Mouse (Mus musculus) heart, postnatal 0 days (tissue): Measurements from ENCODE around the gene Nsmce1.

Source experiments
- CTCF ChIP-seq: IDR thresholded peaks from 2 replicates; pipeline ENCODE4 v1.5.1; 2016; ENCODE audit warnings: antibody characterized with exemption, control low read depth, low read depth
- EP300 ChIP-seq: IDR thresholded peaks from 2 replicates; pipeline ENCODE4 v1.6.1; 2016; ENCODE audit warnings: antibody characterized with exemption, low read depth

DNA sequence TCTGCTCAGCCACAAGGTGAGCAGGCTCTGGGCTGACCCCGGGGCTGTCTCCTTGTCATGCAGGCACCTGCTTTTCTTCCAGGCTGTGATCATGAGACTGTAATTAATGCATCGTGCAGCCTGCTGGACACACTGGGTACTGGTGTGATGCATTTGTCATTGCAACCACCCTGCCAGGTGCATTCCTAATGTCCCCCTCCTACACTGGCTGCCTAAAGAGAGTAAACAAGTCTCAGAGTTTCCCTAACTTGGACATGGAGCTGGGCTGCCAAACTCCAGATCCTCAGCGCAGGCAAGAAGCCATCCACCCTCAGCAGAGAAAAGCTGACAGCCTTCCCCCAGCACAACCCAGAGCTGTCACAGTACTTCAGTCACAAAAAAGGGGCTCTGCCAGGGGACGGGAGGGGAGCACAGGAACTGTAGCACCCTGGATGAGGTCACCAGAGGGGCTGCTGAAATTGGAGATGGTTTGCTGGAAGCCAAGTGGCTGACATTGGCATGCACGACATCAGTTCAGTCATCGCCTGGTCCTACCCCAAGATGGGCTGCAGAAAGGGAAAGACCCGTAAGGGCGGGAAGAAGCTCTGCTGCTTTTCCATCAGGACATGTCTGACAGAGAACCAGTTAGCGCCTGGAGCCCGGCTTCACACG lies 15.7 kb downstream of the Nsmce1 start:
- TF ChIP-seq CTCF (peak; percentile 16; the same call in 1 of the 2 replicates), EP300 (no peak)
